Mouse (Mus musculus) thymus, postnatal 36 days (tissue): ENCODE data around the gene Tnfsf13.
A peak's percentile ranks its signal among the peaks of the same experiment; 100 is the strongest.
"Not testable (repeated sequence)": the region's sequence is repeated elsewhere in the genome, so short reads cannot be mapped to it uniquely, and the experiment has no call there.

Experiments
- DNase-seq, 2 experiments: peaks; one replicate each; pipeline ENCODE4 v3.0.0; 2022; ENCODE audit warnings: mixed read lengths in 2 of 2

Tnfsf13 gene

GRCm38 (mm10) chr11:69685526-69686148 lies at the start of gene Tnfsf13:
Tnfsf13 (minus strand) TSS chr11:69685784.
- DNase-seq, result no peak

- not testable (repeated sequence) for DNase-seq
Observed at GRCm38 (mm10) chr11:69731408-69731807, 45.8 kb upstream of the Tnfsf13 start.

- DNase-seq, result peak; percentile 63 to 69
Observed at GRCm38 (mm10) chr11:69729063-69729462, 43.5 kb upstream of the Tnfsf13 start.

DNA sequence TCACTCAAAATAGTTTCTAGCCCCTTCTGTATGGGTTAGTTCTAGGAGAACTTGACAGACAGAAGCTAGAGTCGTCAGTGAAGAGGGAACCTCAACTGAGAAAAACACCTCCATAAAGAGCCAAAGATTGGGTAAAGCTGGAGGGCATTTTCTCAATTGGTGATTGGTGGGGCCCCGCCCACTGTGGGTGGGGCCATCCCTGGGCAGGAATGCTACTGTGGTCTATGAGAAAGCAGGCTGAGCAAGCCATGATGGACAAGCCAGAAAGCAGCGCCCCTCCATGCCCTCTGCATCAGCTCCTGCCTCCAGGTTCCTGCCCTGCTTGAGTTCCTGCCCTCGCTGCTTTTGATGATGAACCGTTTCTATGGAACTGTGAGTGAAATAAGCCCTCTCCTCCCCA lies 40.4 kb upstream of the Tnfsf13 start:
- DNase-seq, result no peak

GRCm38 (mm10) chr11:69723074-69723473 lies 37.5 kb upstream of the Tnfsf13 start:
- no peak for DNase-seq

DNA sequence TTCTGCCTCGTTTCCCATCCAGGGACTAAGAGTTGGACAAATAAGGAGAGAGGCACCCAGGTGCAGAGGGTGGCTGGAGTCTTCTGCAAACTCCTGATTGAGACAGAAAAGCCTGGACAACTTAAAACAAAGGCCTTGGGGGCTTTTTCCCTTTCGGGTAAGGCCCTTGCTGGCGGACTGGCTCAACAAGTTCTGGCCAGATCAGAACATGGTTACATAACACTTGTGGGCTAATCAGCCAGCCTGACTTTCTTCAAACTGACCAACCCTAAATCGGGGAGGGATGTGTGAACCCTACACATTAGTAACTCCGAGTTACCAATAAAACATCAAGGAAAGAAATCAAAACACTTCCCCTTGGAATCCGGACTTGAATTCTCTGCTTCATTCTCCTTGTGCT lies 35.3 kb upstream of the Tnfsf13 start:
- DNase-seq, result no peak

DNA sequence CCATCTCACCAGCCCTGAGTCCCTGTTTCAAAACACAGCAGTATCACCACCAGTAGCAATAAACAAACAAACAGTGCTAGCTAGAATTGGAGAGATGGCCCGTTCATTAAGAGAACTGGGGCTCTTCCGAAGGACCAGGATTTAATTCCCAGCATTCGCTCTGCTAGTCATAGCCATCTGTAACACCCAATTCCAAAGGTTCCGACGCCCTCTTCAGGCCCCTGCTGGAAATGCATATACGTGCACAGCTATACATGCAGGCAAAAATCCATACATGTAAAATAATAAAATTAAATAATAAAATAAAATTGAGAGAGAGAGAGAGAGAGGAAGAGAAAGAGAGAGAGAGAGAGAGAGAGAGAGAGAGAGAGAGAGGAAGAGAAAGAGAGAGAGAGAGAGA lies 33.8 kb upstream of the Tnfsf13 start:
- DNase-seq, result no peak

DNA sequence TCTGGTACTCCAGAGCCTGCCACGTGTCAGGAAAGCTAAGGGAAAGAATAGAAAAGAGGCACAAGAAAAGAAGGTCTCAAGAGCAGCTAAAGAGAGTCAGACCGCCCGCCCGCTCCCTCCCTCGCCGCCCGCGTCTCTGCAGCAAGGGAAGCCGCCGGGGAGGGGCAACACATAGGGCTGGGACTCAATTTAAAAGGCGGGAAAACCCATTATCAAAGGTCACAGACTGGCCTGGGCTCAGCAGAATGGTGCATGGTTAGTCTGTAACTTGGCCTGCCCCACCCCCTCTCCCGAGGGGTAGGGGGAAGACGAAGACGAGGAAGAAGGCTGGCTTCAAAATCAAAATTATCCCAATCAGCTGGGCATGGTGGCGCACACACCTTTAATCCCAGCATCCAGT lies 33.1 kb upstream of the Tnfsf13 start:
- DNase-seq, result no peak

- DNase-seq, result no peak
Observed at GRCm38 (mm10) chr11:69716953-69717352, 31.4 kb upstream of the Tnfsf13 start.

- no peak for DNase-seq
Observed at GRCm38 (mm10) chr11:69715929-69716328, 30.3 kb upstream of the Tnfsf13 start.

DNA sequence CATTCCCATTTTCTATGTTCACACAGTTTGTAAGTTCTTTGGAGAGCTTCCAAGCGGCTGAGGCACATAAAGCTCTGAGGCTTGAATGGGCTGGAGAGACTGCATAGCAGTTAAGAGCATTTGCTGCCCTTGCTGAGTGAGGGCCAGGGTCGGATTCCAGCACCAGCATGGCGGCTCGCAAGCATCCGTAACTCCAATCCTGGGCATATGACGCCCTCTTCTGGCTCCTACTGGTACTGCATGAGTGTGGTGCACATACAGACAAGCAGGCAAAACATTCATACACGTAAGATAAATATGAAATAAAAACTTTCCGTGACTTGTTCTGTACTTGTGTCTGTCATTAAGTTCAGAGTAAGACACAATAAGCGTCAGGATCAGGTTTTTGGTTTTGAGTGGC lies 29.9 kb upstream of the Tnfsf13 start:
- DNase-seq, result no peak

DNA sequence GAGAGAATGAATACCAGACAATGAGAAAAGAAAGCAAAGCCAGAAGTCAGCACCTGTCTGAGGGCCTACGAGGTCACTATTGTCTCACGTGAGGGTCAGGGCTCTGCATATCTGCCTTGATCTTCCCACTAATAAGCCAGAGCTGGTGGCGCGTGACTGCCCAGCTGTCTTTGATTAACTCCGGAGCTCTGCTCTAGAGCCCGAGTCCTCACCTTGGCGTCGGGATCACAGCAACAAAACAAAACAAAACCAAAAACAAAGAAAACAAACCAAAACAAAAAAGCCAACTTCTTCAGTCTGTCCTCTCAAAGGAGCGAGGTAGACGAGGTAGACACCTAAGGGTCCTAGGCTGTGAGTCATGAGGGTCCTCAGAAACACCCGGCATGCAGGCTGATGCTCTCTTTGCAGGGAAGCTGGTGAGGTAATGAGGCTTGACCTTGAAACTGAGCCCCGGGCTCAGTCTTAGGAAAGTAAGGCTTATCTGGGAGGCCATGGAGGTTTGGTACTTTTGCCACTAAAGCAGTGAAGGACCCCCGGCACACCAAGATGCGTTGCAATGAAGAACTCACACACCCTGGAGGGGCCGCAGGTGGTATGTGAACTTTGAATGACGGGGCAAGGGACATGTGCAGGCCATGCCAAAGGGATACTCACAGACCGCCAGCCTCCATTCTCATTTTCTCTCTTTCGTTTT lies 29.2 kb upstream of the Tnfsf13 start:
- DNase-seq, result no peak

GRCm38 (mm10) chr11:69712954-69713672 lies 27.5 kb upstream of the Tnfsf13 start:
- DNase-seq, result no peak

GRCm38 (mm10) chr11:69711082-69711481 lies 25.5 kb upstream of the Tnfsf13 start:
- DNase-seq, result no peak

DNA sequence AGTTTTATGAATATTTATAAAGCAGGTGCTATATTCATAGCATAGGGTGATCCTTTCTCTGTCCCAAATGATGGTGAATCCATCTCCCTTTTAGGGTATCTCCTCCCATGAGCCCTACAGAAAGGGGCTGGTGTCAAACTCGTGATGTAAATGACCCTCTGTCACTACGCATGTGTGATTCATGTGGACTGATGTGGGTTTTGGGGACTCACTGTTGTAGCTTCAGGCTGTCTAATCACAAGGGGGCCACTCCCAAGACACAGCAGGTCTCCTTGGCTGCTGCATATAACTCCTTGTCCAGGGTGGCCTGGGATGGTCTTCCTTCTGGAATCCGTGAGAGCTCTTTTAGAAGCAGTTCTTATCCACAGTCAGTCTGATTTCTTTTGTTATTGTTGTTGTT lies 24.9 kb upstream of the Tnfsf13 start:
- DNase-seq, result no peak

DNA sequence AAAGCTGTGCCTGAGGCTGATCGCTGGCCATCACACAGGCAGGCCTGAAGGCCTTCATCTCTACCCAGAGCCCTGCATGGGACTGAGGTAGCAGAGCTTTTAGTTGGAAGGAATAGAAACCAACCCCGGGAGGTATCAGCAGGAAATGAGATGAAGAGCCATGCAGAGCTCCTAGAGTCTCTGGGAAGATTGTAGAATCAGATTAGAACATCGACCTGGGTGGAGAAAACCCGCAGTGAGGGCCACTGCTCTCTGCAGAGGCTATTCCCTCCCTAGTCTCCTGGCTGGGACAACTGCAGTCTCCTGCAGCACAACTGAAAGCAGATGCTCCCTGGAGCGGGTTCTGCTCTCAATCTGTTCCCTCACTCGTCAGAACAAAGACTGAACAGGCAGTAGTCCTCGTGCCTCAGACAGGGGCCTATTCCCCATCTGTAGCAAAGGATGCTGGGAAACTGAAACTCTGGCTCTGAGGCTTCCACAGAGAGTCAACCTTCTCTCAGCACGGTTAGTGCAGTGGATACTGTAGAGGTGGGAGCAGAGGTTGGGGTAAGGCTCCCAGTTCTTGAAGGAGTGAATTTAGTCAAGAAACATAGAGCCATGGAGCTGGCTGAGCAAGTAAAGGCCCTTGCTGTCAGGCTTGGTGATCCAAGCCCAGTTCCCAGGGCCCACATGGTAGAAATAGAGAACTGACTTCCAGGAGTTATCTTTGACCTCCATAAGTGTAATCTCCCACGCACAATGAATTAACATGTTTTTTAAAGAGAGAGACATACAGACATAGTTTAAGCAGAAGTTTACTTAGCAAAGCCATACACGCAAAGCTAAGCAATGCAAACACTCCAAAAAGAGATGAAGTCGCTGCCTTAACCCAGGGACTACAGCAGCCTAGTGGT lies 24.2 kb upstream of the Tnfsf13 start:
- DNase-seq, result no peak

- no peak for DNase-seq
Observed at GRCm38 (mm10) chr11:69708614-69709265, 23.2 kb upstream of the Tnfsf13 start.

DNA sequence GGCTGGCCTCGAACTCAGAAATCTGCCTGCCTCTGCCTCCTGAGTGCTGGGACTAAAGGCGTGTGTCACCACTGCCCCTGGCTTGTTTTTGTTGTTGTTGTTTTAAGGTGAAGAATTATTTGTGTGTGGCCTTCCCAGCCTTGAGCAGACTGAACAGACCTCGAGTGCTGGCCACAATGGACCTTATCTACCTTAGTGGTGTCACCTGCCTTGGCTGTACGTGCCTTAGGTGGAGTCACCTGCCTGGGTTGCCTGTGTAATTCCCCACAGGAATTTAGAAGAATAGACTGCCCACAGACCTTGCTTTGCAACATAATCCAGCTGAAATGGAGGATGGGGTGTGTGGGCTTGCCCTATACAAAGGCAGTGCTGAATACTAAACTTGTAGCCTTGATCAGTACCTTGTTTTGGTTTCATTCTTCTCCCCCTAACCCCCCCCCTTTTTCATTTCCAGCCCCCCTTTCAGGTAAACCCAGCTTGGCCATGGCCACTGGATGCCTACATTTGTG lies 22.3 kb upstream of the Tnfsf13 start:
- DNase-seq, result no peak

DNA sequence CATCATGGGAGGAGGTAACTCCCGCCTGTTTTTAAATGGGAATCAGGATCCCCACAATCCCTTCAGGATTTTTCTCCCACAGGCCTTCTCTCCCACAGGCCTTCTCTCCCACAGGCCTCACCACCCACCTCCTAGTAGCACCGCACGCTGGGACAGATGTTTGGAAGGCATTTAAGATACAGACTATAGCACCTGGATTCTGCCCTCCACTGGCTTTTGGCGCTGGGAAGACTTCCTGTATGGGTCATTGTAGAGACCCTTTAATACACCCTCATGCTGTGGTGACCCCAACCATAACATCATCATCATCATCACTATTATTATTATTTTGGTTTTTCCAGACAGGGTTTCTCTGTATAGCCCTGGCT lies 21.9 kb upstream of the Tnfsf13 start:
- DNase-seq, result no peak

GRCm38 (mm10) chr11:69706775-69707479 lies 21.3 kb upstream of the Tnfsf13 start:
- DNase-seq, result no peak

- no peak for DNase-seq
Observed at GRCm38 (mm10) chr11:69704613-69705010, 19.0 kb upstream of the Tnfsf13 start.
